Mouse (Mus musculus) E14TG2a.4 (cell line): Measurements from ENCODE around the gene Gab2.

Source experiments
- H3K27me3 ChIP-seq: 2 replicates; pipeline ENCODE4 v1.6.1; 2014; ENCODE audit warnings: low read length, control low read depth; ENCODE audit not compliant: insufficient read depth
- H3K36me3 ChIP-seq: 2 replicates; pipeline ENCODE4 v1.6.1; 2014; ENCODE audit warnings: low read length, control low read depth; ENCODE audit not compliant: insufficient read depth
- H3K4me1 ChIP-seq: replicated peaks from 2 replicates; pipeline ENCODE4 v1.6.1; 2014; ENCODE audit warnings: low read depth, low read length, control low read depth
- H3K4me3 ChIP-seq: replicated peaks from 2 replicates; pipeline ENCODE4 v1.5.1; 2014; ENCODE audit warnings: mild to moderate bottlenecking, low read length
- H3K9me3 ChIP-seq: 2 replicates; pipeline ENCODE4 v1.6.1; 2014; ENCODE audit warnings: low read length, control low read depth
- CTCF ChIP-seq: conservative IDR thresholded peaks from 2 replicates; pipeline ENCODE4 v1.5.1; 2014; ENCODE audit warnings: low read length
- NANOG ChIP-seq: IDR thresholded peaks from 2 replicates; pipeline ENCODE4 v1.6.1; 2014; ENCODE audit warnings: borderline replicate concordance, low read length, mixed read lengths
- POU5F1 ChIP-seq: IDR thresholded peaks from 2 replicates; pipeline ENCODE4 v1.6.1; 2014; ENCODE audit warnings: low read length, borderline replicate concordance

Gab2 gene

DNA sequence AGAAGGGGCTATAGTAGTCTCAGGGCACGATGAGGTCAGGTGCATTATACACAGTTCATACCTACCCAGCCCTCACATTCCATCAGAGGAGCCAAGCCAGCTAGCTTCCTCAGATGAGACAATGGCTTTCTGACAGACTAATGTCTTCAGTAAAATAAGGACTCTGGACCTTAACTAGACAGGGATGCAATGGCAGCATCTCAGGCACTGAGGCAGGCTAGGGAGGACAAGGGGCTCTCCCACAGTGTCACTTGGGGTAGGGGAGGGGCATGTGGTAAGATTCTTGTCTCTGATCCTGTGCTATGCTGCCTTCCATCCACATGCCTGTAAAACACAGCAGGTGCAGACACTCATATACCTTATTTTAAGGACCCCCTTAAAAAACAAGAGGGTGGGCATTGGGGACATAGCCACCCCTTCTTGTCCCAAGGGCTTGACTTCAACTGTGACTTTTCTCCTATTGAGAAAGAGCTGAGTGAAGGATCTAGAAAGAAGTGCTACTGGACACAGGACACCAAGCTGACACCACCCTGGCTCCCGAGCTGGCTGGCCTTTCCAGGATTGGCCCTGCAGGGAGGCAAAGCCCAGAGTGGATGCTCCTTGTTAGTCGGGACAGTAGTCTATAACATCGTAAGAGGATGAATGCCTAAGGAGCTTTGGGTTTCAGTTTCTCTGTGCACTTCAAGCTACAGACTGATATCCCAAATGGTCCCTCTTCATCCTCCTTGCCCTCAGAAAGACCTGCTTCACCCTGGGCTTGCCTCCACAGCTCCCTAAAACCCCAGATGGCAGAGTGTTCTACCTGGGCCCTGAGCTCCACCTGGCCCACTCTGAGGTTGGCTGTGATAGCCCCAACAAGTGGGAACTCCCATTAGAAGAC, 228.3 kb downstream of the Gab2 start:
- Histone ChIP-seq H3K36me3 (peaks cover 51% of the 10 kb centered on the region), H3K27me3 (peaks cover 6% of the 10 kb centered on the region; the same call in 1 of the 2 replicates), H3K4me1 (0 out of 2 replicates have a peak, but pooled peaks cover 5% of the 10 kb centered on the region), H3K4me3 (no peak overlapping the region), H3K9me3 (peaks cover 6% of the 10 kb centered on the region; the same call in 1 of the 2 replicates)
- TF ChIP-seq CTCF (no peak), POU5F1 (no peak), NANOG (no peak)

DNA sequence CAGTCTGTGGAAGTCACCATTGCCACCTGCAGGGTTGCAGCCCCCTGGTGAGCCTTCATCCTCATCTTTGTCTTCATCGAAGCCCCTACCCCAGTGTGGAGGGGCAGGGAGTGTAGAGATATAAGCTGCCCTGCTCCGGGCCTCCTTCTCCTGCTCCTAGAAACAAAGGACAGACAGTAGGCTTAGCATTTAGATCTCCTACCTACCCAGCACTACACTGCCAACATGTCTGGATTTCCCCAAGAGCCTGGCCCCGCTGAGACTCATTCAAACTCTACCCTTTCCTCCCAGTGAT, 228.9 kb downstream of the Gab2 start:
- TF ChIP-seq CTCF (no peak), POU5F1 (no peak), NANOG (no peak)
- peaks cover 57% of the 10 kb centered on the region for H3K36me3 ChIP-seq
- H3K4me1 ChIP-seq, result 0 out of 2 replicates have a peak, but pooled peaks cover 5% of the 10 kb centered on the region
- peaks cover 6% of the 10 kb centered on the region; the same call in 1 of the 2 replicates for H3K9me3 ChIP-seq
- H3K4me3 ChIP-seq, result no peak overlapping the region
- peaks cover 6% of the 10 kb centered on the region; the same call in 1 of the 2 replicates for H3K27me3 ChIP-seq

- no peak for TF ChIP-seq NANOG
- TF ChIP-seq CTCF, result no peak
- no peak for TF ChIP-seq POU5F1
- H3K9me3 ChIP-seq, result peaks cover 3% of the 10 kb centered on the region; the same call in 1 of the 2 replicates
- peaks cover 3% of the 10 kb centered on the region; the same call in 1 of the 2 replicates for H3K27me3 ChIP-seq
- H3K36me3 ChIP-seq, result peaks cover 63% of the 10 kb centered on the region
- H3K4me3 ChIP-seq, result no peak overlapping the region
- H3K4me1 ChIP-seq, result 0 out of 2 replicates have a peak, but pooled peaks cover 5% of the 10 kb centered on the region
These were observed 230.2 kb downstream of the Gab2 start for GRCm38 (mm10) chr7:97311620-97312019.

DNA sequence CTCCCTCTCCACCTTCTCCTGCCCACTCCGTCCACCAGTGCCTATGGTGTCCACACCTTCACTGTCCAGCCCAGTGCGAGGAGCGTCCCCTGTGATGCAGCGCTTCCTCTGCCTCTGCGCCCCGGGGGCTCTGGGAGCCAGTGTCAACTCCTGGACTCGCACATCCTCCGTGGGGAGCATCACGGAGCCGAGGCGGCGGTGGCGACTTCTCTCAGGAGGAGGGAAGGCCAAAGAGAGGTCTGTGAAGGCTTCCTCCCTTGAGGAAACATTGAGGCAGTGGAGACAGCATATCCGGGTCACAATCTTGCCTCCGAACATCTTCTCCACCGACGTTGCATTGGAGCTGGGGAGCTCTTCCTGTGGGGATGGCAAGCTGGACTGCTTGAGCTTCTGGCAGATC, 230.8 kb downstream of the Gab2 start:
- Histone ChIP-seq H3K4me1 (0 out of 2 replicates have a peak, but pooled peaks cover 5% of the 10 kb centered on the region), H3K4me3 (no peak overlapping the region), H3K9me3 (no peaks in the 10 kb centered on the region), H3K27me3 (peaks cover 3% of the 10 kb centered on the region; the same call in 1 of the 2 replicates), H3K36me3 (peaks cover 63% of the 10 kb centered on the region)
- TF ChIP-seq NANOG, result no peak
- TF ChIP-seq POU5F1, result no peak
- no peak for TF ChIP-seq CTCF

DNA sequence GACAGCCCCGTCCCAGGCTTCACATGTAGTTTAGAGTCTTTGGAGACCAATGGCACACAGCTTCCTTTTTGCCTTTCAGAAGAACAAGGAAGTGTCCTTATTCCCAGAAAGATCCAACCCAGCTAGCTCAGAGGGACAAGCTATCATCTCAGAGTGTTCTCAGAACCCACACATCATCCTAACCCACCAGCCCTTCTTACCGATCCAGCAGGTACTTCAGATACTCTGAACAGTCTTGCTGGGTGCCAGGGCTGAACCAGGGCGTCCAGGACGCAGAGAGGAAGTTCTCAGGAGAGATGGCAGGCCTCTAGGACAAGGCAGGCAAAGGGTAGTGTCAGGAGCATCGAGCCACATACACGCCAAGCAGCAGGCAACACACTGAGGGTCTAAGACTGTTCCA, 231.5 kb downstream of the Gab2 start:
- Histone ChIP-seq H3K36me3 (peaks cover 63% of the 10 kb centered on the region), H3K4me1 (0 out of 2 replicates have a peak, but pooled peaks cover 5% of the 10 kb centered on the region), H3K27me3 (peaks cover 3% of the 10 kb centered on the region; the same call in 1 of the 2 replicates), H3K9me3 (no peaks in the 10 kb centered on the region), H3K4me3 (no peak overlapping the region)
- TF ChIP-seq NANOG (no peak), CTCF (no peak), POU5F1 (no peak)

GRCm38 (mm10) chr7:97313364-97313995, 232.1 kb downstream of the Gab2 start:
- Histone ChIP-seq H3K27me3 (peaks cover 3% of the 10 kb centered on the region; the same call in 1 of the 2 replicates), H3K4me1 (0 out of 2 replicates have a peak, but pooled peaks cover 5% of the 10 kb centered on the region), H3K36me3 (peaks cover 63% of the 10 kb centered on the region), H3K4me3 (no peak overlapping the region), H3K9me3 (no peaks in the 10 kb centered on the region)
- TF ChIP-seq CTCF (no peak), POU5F1 (no peak), NANOG (no peak)

GRCm38 (mm10) chr7:97314646-97315045, 233.3 kb downstream of the Gab2 start:
- no peak for TF ChIP-seq NANOG
- Histone ChIP-seq H3K9me3 (no peaks in the 10 kb centered on the region), H3K36me3 (peaks cover 69% of the 10 kb centered on the region), H3K4me3 (no peak overlapping the region), H3K4me1 (0 out of 2 replicates have a peak, but pooled peaks cover 5% of the 10 kb centered on the region), H3K27me3 (peaks cover 3% of the 10 kb centered on the region; the same call in 1 of the 2 replicates)

DNA sequence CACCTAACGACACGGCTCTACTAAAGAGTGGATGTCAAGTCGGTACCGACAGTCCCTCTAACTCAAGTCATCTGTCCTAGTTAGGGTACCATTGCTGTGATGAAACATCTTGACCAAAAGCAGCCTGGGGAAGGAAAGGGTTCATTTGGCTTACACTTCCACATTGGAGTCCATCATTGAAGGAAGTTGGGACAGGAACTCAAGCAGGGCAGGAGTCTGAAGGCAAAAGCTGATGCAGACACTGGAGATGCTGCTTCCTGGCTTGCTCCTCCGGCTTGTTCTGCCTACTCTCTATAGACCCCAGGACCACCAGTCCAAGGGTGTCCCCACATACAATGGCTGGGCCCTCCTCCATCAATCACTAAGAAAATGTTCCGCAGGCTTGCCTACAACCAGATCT, 234.3 kb downstream of the Gab2 start:
- TF ChIP-seq POU5F1 (no peak), CTCF (no peak), NANOG (no peak)
- H3K4me1 ChIP-seq, result 0 out of 2 replicates have a peak, but pooled peaks cover 5% of the 10 kb centered on the region

More for the DNA sequence above, 234.3 kb downstream of the Gab2 start:
- H3K27me3 ChIP-seq, result peaks cover 3% of the 10 kb centered on the region; the same call in 1 of the 2 replicates
- H3K9me3 ChIP-seq, result no peaks in the 10 kb centered on the region
- no peak overlapping the region for H3K4me3 ChIP-seq
- H3K36me3 ChIP-seq, result peaks cover 66% of the 10 kb centered on the region
